ENCODE assay signal across 8 mouse cellular contexts in genomic region chr6:83120930-83121862, GRCm38 (mm10). TPM values are rescaled to one million over a fixed set of nuclear protein-coding genes. Genes with fewer than 3 reads are reported as not detected.
DNase-seq lines count a peak whose midpoint lies in the region; ATAC-seq lines count a peak whose summit lies in the region.

Wbp1 (minus strand) TSS chr6:83121559.

- peak; percentile 100 for DNase-seq in adipocyte (ENCODE audit: low spot score)
- peak; percentile 97 for DNase-seq in embryo, embryonic 10 days (ENCODE audit: low spot score)
- DNase-seq in gastrocnemius, postnatal 10 days: peak; percentile 77
- DNase-seq in induced T-regulatory cell, adult 2 months (ENCODE audit: low read depth): peak; percentile 98
- DNase-seq in left cerebral cortex, adult 9 months (ENCODE audit: low spot score in 2 of 2): peak; percentile 98 to 99
- DNase-seq in right cerebral cortex, postnatal 14 days: peak; percentile 85
- peak; percentile 90 to 94 for DNase-seq in urinary bladder, postnatal 36 days (ENCODE audit: low spot score in 2 of 2)

- peak; percentile 81 for ATAC-seq in megakaryocyte progenitor cell, adult 5-6 weeks (replicated peaks; ENCODE audit: poor library complexity)

RNA-seq across cellular contexts. Expression of gene Wbp1, which starts in this region (rescaled TPM):
- total RNA-seq in gastrocnemius, postnatal 10 days (2021): 10 to 100 TPM; 48.0 to 52.3 TPM
- 25.8 and 27.8 TPM in 2 replicates for total RNA-seq in megakaryocyte progenitor cell, adult 5-6 weeks (2015)
- 85.0 and 96.7 TPM in 2 replicates for total RNA-seq in megakaryocyte progenitor cell, adult 5-6 weeks (2017)

Comparison
In these comparisons a context has a peak if more than half of its experiments do, and no peak if none do; other contexts are left out.
1. Peak in every context shown above with its lines: DNase-seq and ATAC-seq.